Mouse (Mus musculus): ENCODE measurements around the gene Vwf.
A peak's percentile ranks its signal among the peaks of the same experiment; 100 is the strongest.

The Vwf gene

DNA sequence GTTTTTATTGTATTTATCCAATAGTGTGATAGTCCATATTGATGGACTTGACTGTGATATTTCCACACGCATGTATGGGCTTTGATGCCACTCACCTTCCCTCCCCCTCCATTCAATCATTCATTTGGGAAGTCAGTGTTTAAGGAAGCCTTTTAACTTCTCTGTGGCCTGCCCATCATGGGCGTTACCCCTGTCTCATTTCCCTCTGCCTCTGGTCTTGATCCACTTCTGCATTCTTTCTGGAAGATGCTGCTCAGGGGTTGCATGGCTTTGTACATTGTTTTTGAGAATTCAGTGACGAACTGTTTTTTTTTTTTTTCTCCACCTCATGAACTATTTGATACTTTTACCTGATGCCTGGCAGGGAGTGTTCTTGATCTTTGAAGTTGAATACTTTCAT is 104.8 kb downstream of the Vwf start:
- no peak for DNase-seq

GRCm38 (mm10) chr6:125653416-125653815 is 106.8 kb downstream of the Vwf start:
- DNase-seq = no peak

GRCm38 (mm10) chr6:125656921-125657320 is 110.3 kb downstream of the Vwf start:
- DNase-seq = peak; percentile 21 to 40

DNA sequence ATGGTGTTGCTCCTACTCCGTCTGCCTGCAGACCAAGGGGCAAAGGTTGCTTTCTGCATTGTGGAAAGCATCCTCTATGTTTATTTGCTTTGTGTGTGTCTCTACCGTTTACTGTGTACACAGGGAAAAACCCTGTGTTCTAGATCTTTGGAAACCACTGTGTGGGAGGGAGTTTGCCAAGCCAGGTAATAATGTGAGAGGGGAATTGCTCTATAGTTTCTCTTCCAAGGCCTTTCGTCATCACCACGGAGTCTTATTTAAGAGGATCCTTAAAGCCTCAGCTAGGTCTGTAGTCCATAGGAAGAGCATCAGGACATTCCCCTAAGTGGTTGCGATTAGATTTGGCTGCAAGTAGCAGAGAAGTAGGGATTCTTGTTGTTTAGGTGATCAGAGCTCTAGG is 111.4 kb downstream of the Vwf start:
- no peak for DNase-seq

GRCm38 (mm10) chr6:125661106-125661877 is 114.7 kb downstream of the Vwf start:
- DNase-seq = peak; percentile 33 to 61

GRCm38 (mm10) chr6:125663906-125664305 is 117.3 kb downstream of the Vwf start:
- no peak for DNase-seq

DNA sequence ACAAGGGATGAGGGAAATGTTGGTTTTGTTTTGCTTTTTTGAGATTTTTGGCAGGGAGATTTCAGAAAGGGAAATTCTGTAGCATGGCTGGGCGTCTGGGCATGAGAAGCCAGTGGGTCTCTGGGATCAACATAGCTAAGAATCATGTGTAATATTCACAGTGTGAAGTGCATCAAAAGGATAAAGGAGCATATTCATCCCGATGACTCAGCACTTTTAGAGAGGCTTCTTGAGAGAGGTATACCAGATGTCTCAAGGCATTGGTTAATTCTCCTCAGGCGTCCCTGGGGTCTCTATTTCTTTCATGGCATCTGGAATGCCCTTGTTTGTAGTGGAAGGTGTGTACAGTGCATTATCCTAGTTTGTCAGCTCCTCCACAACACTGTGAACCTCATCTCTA is 125.3 kb downstream of the Vwf start:
- DNase-seq = no peak

GRCm38 (mm10) chr6:125678492-125678891 is 131.9 kb downstream of the Vwf start:
- no peak for DNase-seq

- no peak for DNase-seq
Observed at GRCm38 (mm10) chr6:125680613-125681012, 134.0 kb downstream of the Vwf start.

- no peak for DNase-seq
Observed at GRCm38 (mm10) chr6:125685420-125685819, 138.8 kb downstream of the Vwf start.

GRCm38 (mm10) chr6:125687986-125688385 is 141.4 kb downstream of the Vwf start:
- DNase-seq = no peak

DNA sequence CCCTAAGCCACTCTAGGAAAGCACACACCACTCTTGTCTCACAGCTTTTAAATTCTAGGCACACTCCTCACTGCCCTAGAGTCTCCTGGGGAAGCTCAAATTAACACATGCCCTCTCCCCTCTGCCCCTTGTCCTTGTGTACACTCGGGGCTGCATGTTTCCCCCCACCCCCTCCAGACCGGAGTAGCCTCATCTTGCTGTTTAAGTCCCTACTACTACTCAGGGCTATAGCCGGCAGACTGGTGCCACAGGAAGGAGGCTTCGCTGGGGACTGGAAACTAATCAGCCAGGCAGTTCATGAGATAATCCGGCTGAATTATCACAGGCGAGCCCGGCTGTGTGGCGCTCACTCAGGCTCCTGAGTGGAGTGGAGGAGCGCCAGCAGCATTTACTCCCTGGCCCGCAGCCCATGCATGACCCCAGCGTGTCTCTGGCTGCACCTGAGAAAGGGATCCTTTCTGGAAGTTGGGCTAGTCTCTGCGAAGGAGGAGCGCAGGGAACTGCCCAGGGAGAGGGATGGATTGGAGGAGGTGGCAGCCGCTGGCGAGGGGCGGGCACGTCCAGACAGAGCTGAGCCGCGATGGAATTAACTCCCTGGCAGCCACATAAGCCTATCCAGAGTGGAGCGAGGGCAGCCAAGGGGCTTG is 143.6 kb downstream of the Vwf start, which contains the start of gene Ano2:
Gene Ano2, plus strand, starts transcription at position 363 of the 647 bp plus-strand sequence.
- peak; percentile 3 to 19 for DNase-seq

- no peak for DNase-seq
Observed at GRCm38 (mm10) chr6:125701146-125701545, 154.6 kb downstream of the Vwf start.

DNA sequence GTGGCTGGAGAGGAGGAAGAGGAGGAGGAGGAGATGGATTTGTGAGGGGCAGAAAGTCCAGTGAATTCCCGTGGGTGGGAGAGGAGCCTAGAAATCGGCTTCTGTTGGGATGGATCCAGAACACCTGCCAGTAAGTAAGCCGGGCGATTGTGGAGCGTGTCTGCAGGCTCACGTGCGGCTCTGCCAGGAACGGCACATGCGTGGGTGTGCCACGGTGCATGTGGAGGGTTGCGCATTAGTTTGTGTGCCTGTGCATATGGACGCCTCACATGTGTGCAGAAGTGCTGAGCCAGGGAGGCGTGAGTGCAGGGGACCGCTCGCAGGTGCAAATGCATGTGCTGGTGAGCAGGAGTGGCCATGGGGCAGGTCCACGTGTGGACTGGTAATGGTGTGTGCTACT is 164.7 kb downstream of the Vwf start:
- no peak for DNase-seq

DNA sequence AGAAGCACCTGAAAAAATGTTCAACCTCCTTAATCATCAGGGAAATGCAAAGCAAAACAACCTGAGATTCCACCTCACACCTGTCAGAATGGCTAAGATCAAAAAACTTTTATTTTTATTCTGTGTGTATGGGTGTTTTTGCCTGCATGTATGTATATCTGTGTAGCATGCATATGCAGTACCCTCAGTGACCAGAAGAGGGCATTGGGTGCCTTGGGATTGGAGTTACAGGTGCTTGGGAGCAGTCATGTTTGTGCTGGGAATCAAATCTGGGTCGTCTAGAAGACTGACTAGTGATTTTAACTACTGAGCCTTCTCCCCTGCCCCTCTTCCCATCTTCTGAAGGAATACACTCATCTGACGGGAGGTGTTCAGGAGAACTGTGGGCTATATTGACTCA is 179.8 kb downstream of the Vwf start:
- no peak for DNase-seq

GRCm38 (mm10) chr6:125727484-125727911 is 180.9 kb downstream of the Vwf start:
- no peak for DNase-seq

GRCm38 (mm10) chr6:125729471-125729870 is 182.9 kb downstream of the Vwf start:
- no peak for DNase-seq

DNA sequence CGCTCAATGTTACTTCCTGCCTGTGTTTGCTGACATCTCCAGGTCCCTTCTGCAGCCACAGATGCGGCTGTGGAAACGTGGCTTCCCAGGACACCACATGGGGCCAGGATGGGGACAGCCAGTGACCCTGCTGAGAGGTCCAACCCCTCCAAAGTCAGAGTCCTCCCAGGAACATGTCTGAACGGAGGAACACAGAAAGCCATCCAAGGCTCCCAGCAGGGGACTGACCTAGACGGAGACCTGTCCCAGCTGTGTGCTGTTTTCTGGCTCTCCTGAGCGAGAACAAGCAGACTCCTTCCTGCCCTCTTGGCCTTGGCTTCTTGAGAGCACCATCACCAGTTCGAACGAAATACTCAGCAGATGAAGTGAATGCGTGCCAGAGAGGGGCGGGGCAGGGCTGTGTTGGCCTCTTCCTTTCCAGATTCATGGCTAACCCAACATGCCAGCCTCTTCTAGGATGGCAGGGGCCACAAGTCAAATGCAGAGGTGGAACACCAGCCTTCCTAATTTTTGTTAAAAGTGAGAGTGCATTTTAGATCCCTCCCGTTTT is 183.5 kb downstream of the Vwf start:
- DNase-seq = no peak

All from cerebellum, adult 18-20 months (tissue).